Comparison of ENCODE assay signal across 8 mouse cellular contexts in genomic region chr16:31199926-31200789, GRCm38 (mm10). TPM values are rescaled to one million over a fixed set of nuclear protein-coding genes. Genes with fewer than 3 reads are reported as not detected.
A peak's percentile ranks its signal among the peaks of the same experiment; 100 is the strongest.
DNase-seq lines count a peak whose midpoint lies in the region; ATAC-seq lines count a peak whose summit lies in the region.

No protein-coding gene starts in this region.

- peak overlapping the region; percentile 87 for H3K4me3 ChIP-seq in hindbrain, embryonic 14.5 days (replicated peaks; ENCODE audit: low read length)

- peak overlapping the region; percentile 93 for H3K9ac ChIP-seq in hindbrain, embryonic 14.5 days

- peak overlapping the region; percentile 91 for H3K27ac ChIP-seq in hindbrain, embryonic 14.5 days

- DNase-seq in Muller cell, postnatal 12 days (ENCODE audit: inconsistent ontology term) = peak; percentile 80
- peak; percentile 74 to 78 for DNase-seq in cerebellum, postnatal 10 days
- DNase-seq in frontal cortex, postnatal 25 days (ENCODE audit: low spot score in 2 of 2) = peak; percentile 33 to 50
- DNase-seq in hindbrain, embryonic 14.5 days (ENCODE audit: low spot score) = peak; percentile 46
- DNase-seq in left cerebral cortex, adult 18-20 months (ENCODE audit: low spot score in 2 of 2) = peak; percentile 60 to 74
- DNase-seq in lung, postnatal 4 days = peak; percentile 80
- DNase-seq in retina, postnatal 7 days (ENCODE audit: low read depth, low spot score) = peak; percentile 17
- peak; percentile 51 to 53 for DNase-seq in urinary bladder, adult 18-20 months (ENCODE audit: low spot score in 2 of 2)

- H3K4me1 ChIP-seq in hindbrain, embryonic 14.5 days (replicated peaks; ENCODE audit: control insufficient read depth, insufficient read depth, low read length) = peaks cover 12% of the 10 kb centered on the region; the same call in 1 of the 2 replicates

- under 1% methylated on average over 56 of the region's 56 CpGs for WGBS in hindbrain, embryonic 14.5 days

- no peaks in the 10 kb centered on the region for H3K36me3 ChIP-seq in hindbrain, embryonic 14.5 days (replicated peaks; ENCODE audit: control insufficient read depth, insufficient read depth)

- ATAC-seq in hindbrain, embryonic 14.5 days (ENCODE audit: low FRiP score) = peak; percentile 32

- H3K9me3 ChIP-seq in hindbrain, embryonic 14.5 days (ENCODE audit: control insufficient read depth, low read length) = no peaks in the 10 kb centered on the region

- no peaks in the 10 kb centered on the region for H3K27me3 ChIP-seq in hindbrain, embryonic 14.5 days (ENCODE audit: control insufficient read depth, insufficient read depth, low read length)

- H3K4me2 ChIP-seq in hindbrain, embryonic 14.5 days (replicated peaks) = peak overlapping the region; percentile 78

RNA-seq across cellular contexts. Expression of gene Acap2, which starts 0.9 kb away (rescaled TPM):
- 15.8 TPM in 2 replicates for polyA plus RNA-seq in hindbrain, embryonic 14.5 days (2014; fragmentation: Nextera tagmentation; extraction: Ambion mirVana)
- total RNA-seq in left cerebral cortex, adult 18-20 months (2021) = 100 to 1,000 TPM; 102 TPM

Comparison
In these comparisons a context has a peak if more than half of its experiments do, and no peak if none do; other contexts are left out.
1. Peak in every context shown above with its lines: DNase-seq, ATAC-seq, H3K4me3 ChIP-seq and H3K27ac ChIP-seq.
2. DNase-seq: peak in every context shown above with its lines; median percentile 80 in Muller cell, postnatal 12 days; 80 in lung, postnatal 4 days; 76 in cerebellum, postnatal 10 days; 67 in left cerebral cortex, adult 18-20 months; 52 in urinary bladder, adult 18-20 months; 46 in hindbrain, embryonic 14.5 days; 42 in frontal cortex, postnatal 25 days; 17 in retina, postnatal 7 days.